Mouse (Mus musculus) MEL (cell line): ENCODE measurements around the gene Ppm1m.

Source experiments
- CHD2 ChIP-seq: IDR thresholded peaks from 2 replicates; pipeline ENCODE4 v1.6.1; 2011; ENCODE audit warnings: low read length, improper control_type of control experiment
- CTCF ChIP-seq, 3 experiments: IDR thresholded peaks in 2 of 3; conservative IDR thresholded peaks in 1 of 3; 2 replicates each; pipeline ENCODE4 v1.5.1; 2011 to 2012; ENCODE audit warnings: low read length in 3 of 3, low read depth in 2 of 3, mild to moderate bottlenecking in 2 of 3, improper control_type of control experiment in 1 of 3, inconsistent platforms in 1 of 3, mixed read lengths in 1 of 3, moderate library complexity in 1 of 3; ENCODE audit not compliant: control insufficient read depth in 1 of 3, insufficient read depth in 1 of 3, poor library complexity in 1 of 3, severe bottlenecking in 1 of 3
- EP300 ChIP-seq, 2 experiments: IDR thresholded peaks; 2 replicates each; pipeline ENCODE4 v1.6.1; 2011; ENCODE audit warnings: improper control_type of control experiment in 2 of 2, low read length in 2 of 2, low read depth in 1 of 2, mild to moderate bottlenecking in 1 of 2
- GATA1 ChIP-seq: IDR thresholded peaks from 2 replicates; pipeline ENCODE4 v1.6.1; 2011; ENCODE audit warnings: low read depth, low read length, improper control_type of control experiment
- MAZ ChIP-seq: IDR thresholded peaks from 2 replicates; pipeline ENCODE4 v1.6.1; 2012; ENCODE audit warnings: low read depth, mild to moderate bottlenecking, inconsistent platforms, low read length, improper control_type of control experiment
- POLR2A ChIP-seq, 2 experiments: IDR thresholded peaks; 2 replicates each; pipeline ENCODE4 v1.6.1; 2011 to 2012; ENCODE audit warnings: low read length in 2 of 2, mild to moderate bottlenecking in 2 of 2, control low read depth in 1 of 2, improper control_type of control experiment in 1 of 2, low read depth in 1 of 2, moderate library complexity in 1 of 2; ENCODE audit not compliant: control insufficient read depth in 1 of 2, insufficient read depth in 1 of 2, poor library complexity in 1 of 2
- RCOR1 ChIP-seq: IDR thresholded peaks from 2 replicates; pipeline ENCODE4 v1.6.1; 2012; ENCODE audit warnings: low read depth, mild to moderate bottlenecking, inconsistent platforms, low read length, improper control_type of control experiment
- SIN3A ChIP-seq: IDR thresholded peaks from 2 replicates; pipeline ENCODE4 v1.6.1; 2012; ENCODE audit warnings: low read length, improper control_type of control experiment, inconsistent platforms
- TCF12 ChIP-seq: IDR thresholded peaks from 2 replicates; pipeline ENCODE4 v1.6.1; 2014; ENCODE audit warnings: low read depth, mild to moderate bottlenecking, inconsistent platforms, low read length, improper control_type of control experiment, moderate library complexity
- USF2 ChIP-seq, 2 experiments: IDR thresholded peaks; 2 replicates each; pipeline ENCODE4 v1.6.1; 2011 to 2012; ENCODE audit warnings: improper control_type of control experiment in 2 of 2, low read length in 2 of 2, borderline replicate concordance in 1 of 2, inconsistent platforms in 1 of 2, low read depth in 1 of 2, mild to moderate bottlenecking in 1 of 2; ENCODE audit not compliant: insufficient read depth in 1 of 2

GRCm38 (mm10) chr9:106206515-106206914 lies 7.0 kb upstream of the Ppm1m start:
- TF ChIP-seq USF2 (IDR thresholded peaks at IDR 0.05; ENCODE audit: borderline replicate concordance in 1 of 2, insufficient read depth in 1 of 2, low read depth in 1 of 2, low read length in 2 of 2) = no peak
- TF ChIP-seq EP300 (IDR thresholded peaks at IDR 0.05; ENCODE audit: low read depth in 1 of 2, low read length in 2 of 2) = no peak
- TF ChIP-seq CTCF (IDR thresholded peaks at IDR 0.05 in 2 of 3, conservative IDR thresholded peaks at IDR 0.05 in 1 of 3; ENCODE audit: control insufficient read depth in 1 of 3, insufficient read depth in 1 of 3, low read depth in 2 of 3, low read length in 3 of 3, poor library complexity in 1 of 3, severe bottlenecking in 1 of 3) = no peak
- no peak for TF ChIP-seq TCF12
- no peak for TF ChIP-seq MAZ
- TF ChIP-seq POLR2A (IDR thresholded peaks at IDR 0.05; ENCODE audit: control insufficient read depth in 1 of 2, insufficient read depth in 1 of 2, low read depth in 1 of 2, low read length in 2 of 2, poor library complexity in 1 of 2) = no peak
- no peak for TF ChIP-seq CHD2
- TF ChIP-seq SIN3A = no peak
- no peak for TF ChIP-seq GATA1
- TF ChIP-seq RCOR1 = no peak
